Mouse (Mus musculus): Measurements from ENCODE around the gene Gm5941.
"Not testable (repeated sequence)": the region's sequence is repeated elsewhere in the genome, so short reads cannot be mapped to it uniquely, and the experiment has no call there.

DNA sequence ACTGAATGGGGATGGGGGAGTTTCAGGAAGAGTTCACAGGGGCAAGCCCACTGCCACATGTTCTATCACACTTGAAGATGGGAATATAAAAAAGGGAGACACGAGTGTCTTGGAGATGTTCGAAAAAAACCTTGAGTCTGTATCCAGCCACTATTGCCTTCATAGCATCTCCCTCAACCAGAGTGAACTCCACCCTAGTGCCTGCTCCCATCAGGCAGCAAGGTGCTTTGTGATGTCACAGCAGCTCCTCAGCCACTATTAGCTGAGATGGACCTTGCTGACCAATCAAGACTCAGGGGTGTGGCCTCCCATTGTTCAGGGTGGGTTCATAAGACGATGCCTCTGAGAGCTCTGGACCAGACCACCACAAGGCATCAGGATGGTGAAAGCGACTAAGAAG lies at the start of gene Gm5941:
- TF ChIP-seq POLR2A (IDR thresholded peaks at IDR 0.05; ENCODE audit: low read depth, low read length); CTCF (IDR thresholded peaks at IDR 0.05; ENCODE audit: extremely low read depth, insufficient read depth, insufficient read length, insufficient replicate concordance): not testable (repeated sequence)

Data from spleen, adult 2 months (tissue).